Mouse (Mus musculus) cerebellum, postnatal 14 days (tissue): ENCODE results near the gene Wfdc6b.
A peak's percentile ranks its signal among the peaks of the same experiment; 100 is the strongest.
"Not testable (repeated sequence)": the region's sequence is repeated elsewhere in the genome, so short reads cannot be mapped to it uniquely, and the experiment has no call there.

Experiments
- DNase-seq, 2 experiments: peaks; one replicate each; pipeline ENCODE4 v3.0.0; 2021; ENCODE audit warnings: mixed read lengths in 2 of 2

The Wfdc6b gene

DNA sequence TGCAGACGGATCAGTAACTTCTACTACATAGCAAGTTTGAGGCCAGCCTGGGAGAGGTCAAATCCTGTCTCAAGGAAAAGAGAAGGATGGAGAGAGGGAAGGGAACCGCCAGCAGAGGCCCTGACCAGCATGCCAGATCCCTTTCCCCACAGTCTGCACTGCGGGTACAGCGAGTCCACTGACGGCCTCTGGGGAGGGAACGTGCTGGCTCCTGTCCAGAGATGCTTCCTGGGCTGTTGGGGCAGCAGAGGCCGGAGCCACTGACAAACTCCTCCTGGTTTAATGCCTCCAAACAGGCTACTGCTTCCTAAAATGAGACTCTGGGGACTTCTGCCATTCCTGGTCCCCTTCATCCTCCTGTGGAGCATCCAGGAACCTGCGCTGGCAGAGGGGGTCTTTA, at the start of gene Wfdc6b, which contains the start of gene Wfdc8:
Gene Wfdc6b (plus strand): TSS at position 52 of the 400 bp plus-strand sequence.
Gene Wfdc8 (minus strand): TSS at position 156 of the 400 bp plus-strand sequence.
- DNase-seq = peak; percentile 16 to 35

- DNase-seq = peak; percentile 31 to 51
Observed at GRCm38 (mm10) chr2:164564346-164564745, 49.0 kb upstream of the Wfdc6b start.

- no peak for DNase-seq
Observed at GRCm38 (mm10) chr2:164566997-164567396, 46.3 kb upstream of the Wfdc6b start.

DNA sequence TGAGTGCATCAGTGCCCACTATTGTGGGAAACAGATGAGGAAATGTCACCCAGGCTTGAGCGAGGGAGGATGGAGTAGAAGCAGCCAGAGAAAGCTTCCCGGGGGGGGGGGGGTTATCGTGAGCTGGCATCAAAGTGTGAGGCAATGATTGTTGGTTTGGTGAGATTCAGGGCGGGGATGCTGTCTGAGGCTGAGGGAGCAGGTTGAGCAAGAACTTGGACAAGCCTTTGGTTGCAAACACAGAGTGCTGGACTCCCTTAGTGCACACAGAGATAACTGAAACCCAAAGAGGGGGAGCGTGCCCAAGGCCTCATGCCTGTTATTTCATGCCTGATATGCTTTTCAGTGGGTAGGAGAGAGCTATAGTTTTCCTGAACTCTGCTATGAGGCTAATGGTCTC, 45.9 kb upstream of the Wfdc6b start:
- DNase-seq = no peak

GRCm38 (mm10) chr2:164573359-164573758, 40.0 kb upstream of the Wfdc6b start, which contains the start of gene Spint3:
Gene Spint3 (minus strand): TSS chr2:164573459.
- not testable (repeated sequence) for DNase-seq

GRCm38 (mm10) chr2:164585025-164585725, 28.1 kb upstream of the Wfdc6b start, which contains the start of gene Wfdc6a:
Gene Wfdc6a (minus strand): TSS chr2:164585447.
- not testable (repeated sequence) for DNase-seq

- peak; percentile 48 to 50 for DNase-seq
Observed at GRCm38 (mm10) chr2:164592014-164592413, 21.3 kb upstream of the Wfdc6b start.

GRCm38 (mm10) chr2:164593494-164593893, 19.8 kb upstream of the Wfdc6b start, which contains the start of gene Eppin:
Gene Eppin (minus strand): TSS chr2:164593594.
- DNase-seq = no peak

DNA sequence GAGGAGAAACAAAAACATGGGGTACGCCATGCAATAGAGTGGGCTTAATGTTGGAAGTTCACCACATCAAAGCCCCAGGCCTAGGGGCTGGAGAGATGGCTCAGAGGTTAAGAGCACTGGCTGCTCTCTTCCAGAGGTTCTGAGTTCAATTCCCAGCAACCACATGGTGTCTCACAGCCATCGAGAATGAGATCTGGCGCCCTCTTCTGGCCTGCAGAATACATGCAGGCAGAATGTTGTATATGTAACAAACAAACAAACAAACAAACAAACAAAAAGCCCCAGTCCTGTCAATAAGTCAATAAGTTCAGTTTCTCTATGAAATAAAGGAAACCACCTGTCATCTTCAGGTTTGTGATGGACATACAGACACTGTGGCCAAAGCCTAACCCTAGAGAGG, 13.1 kb upstream of the Wfdc6b start:
- no peak for DNase-seq

DNA sequence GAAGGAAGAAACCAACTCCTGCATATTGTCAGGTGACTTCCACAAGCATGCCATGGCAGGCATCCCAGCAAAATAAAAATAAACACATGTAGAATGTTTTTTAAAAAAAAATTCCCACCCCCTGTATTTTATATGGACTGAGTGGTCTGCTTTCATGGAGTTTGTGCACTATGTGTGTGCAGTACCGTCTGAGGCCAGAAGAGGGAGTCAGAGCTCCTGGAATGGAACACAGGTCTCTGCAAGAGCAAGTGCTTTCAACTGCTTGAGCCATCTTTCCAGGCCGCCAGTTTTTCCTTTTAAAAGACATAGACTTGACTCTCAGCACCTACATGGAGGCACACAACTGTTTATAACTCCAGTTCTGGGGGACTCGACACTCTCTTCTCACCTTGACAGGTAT, 9.8 kb upstream of the Wfdc6b start:
- DNase-seq = no peak

DNA sequence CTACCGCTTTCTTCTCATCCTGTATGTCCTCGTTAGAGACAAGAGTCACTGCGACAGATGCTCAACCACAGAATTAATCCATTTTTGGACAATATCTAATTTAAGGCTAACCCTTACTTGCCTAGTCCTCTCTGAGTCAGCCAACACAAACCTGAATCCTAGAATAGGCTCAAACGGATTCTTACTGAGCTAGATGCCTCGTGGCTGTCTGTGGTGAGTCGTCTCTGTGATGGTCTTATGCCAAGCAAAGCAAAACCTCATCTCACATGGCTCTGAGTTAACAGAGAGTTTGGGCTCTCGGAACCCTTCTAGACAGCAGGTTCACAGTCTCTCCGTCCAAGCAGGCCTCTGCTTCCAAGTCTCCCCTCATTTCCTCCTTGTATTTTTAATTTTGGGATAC, 8.9 kb upstream of the Wfdc6b start:
- DNase-seq = no peak

DNA sequence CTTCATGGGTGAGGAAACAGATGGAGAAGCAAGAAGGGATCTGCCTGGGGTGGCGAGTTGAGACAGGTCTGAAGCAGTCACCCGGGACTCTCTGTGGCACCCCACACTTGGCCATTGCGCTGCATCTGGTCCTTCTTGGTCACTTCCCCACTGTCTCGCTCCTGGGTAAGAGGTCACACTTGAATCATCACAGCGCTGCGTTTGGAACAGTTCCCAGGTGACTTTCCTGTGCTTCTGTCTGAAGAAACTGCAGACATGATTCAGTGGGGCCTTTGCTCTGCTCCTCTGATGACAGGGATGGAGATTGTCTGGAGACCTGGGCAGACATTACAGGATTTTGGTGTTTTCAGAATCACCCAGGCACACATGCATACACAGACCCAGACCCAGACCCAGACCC, 4.5 kb upstream of the Wfdc6b start:
- DNase-seq = no peak

GRCm38 (mm10) chr2:164615386-164615785, 2.1 kb downstream of the Wfdc6b start:
- DNase-seq = no peak

- DNase-seq = no peak
Observed at GRCm38 (mm10) chr2:164619050-164619449, 5.7 kb downstream of the Wfdc6b start.

DNA sequence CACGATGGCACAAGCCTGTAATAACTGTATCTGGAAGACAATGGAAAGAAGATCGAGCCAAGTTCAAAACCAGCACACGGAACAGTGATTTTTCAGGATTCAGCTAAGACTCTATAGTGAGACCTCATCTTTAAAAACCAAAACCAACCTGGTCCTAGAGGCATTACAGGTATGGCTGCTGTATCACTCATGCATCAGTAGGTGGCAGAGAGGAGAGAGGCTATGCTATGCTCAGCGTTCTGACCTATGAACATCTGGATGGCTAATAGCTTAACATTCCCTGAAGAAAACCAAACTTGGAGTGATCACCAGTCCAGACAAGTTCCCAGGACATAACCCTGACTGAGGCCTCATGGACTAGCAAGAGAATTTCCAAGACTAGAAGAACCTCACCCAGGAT, 8.5 kb downstream of the Wfdc6b start:
- no peak for DNase-seq

DNA sequence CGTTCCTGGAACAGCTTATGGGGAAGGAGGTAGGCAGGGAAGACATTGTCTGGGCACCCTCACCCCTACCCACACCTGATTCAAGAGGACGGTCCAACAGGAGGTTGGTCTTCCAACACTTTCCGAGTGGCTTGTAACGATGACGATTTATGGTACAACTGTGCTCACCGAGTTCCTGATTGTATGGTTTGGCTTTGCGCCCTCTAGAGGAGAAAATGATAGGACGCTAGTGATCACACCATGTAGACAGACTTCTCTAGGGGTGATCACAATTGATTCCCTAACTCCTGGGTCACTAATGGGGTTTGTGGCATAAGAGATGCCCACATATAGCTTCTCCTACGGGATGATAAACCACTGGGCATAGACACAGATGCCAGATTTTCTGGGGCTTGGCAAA, 21.9 kb downstream of the Wfdc6b start:
- no peak for DNase-seq

- no peak for DNase-seq
Observed at GRCm38 (mm10) chr2:164638696-164639095, 25.4 kb downstream of the Wfdc6b start, which contains the start of gene Wfdc16. Gene Wfdc16 (minus strand): TSS chr2:164638796.

- no peak for DNase-seq
Observed at GRCm38 (mm10) chr2:164641129-164641528, 27.8 kb downstream of the Wfdc6b start.

- DNase-seq = peak in 1 of 2 experiments; percentile 15
Observed at GRCm38 (mm10) chr2:164641881-164642673, 28.8 kb downstream of the Wfdc6b start.

DNA sequence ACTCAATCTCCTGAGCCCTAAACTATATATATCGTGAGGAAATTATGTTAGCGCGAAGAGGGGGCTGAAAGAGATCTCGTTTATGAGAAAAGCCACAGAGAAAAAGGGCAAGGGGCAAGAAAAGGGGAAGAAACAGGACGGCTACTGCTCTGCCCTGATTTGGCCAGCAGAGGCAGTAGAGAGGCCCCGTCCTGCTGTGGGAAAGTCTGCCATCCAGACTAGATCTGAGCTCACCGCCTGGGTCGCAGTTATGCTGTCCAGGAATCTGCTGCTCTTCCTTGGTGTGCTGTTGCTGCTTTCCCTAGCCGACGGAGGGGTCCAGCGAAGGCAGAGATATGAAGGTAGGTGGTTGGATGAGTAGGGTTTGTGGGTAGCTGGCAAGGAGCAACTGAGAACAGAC, 42.5 kb downstream of the Wfdc6b start, which contains the start of gene Wfdc10:
Gene Wfdc10 (plus strand): TSS at position 189 of the 400 bp plus-strand sequence.
- DNase-seq = peak; percentile 60 to 74

- DNase-seq = no peak
Observed at GRCm38 (mm10) chr2:164656483-164656882, 43.2 kb downstream of the Wfdc6b start, which contains the start of gene Wfdc9. Gene Wfdc9 (minus strand): TSS chr2:164656583.

DNA sequence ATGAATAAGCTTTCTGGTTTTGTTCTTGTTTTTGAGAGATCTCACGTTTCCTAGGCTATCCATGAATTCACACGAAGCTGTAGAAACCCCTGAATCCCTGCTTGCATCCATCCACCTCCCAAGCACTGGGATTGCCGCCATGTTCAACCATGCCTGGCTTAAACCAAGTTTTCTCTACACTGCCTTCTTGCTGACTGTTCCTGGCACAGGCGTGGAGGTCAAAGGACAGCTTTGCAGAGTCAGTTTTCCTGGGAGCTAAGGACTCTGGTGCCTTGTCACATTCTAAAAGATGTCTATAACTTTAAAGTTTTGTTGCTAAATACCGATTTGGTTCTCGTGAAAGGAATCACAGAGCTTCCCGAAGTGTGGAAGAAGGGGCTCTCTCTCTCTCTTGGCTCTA, 51.5 kb downstream of the Wfdc6b start:
- DNase-seq = no peak
